Mouse (Mus musculus) forebrain, embryonic 15.5 days (tissue): ENCODE results near the gene Smpdl3b. TPM values are rescaled to one million over a fixed set of nuclear protein-coding genes. Genes with fewer than 3 reads are reported as not detected.
"Not testable (repeated sequence)": the region's sequence is repeated elsewhere in the genome, so short reads cannot be mapped to it uniquely, and the experiment has no call there.

Experiments used
- ATAC-seq: fragments of 200-750 bp; cut with Nextera tagmentation; replicated peaks from 2 replicates; pipeline ENCODE4 v1.8.0; 2017; ENCODE audit warnings: mild to moderate bottlenecking, moderate TSS enrichment, moderate library complexity
- H3K27ac ChIP-seq: fragments of 300-500 bp; sonication (generic); replicated peaks from 2 replicates; pipeline ENCODE4 v1.5.1; 2015; ENCODE audit warnings: mild to moderate bottlenecking, inconsistent platforms
- H3K27me3 ChIP-seq: fragments of 300-500 bp; sonication (generic); 2 replicates; pipeline ENCODE4 v1.6.1; 2015; ENCODE audit warnings: inconsistent platforms
- H3K36me3 ChIP-seq: fragments of 300-500 bp; sonication (generic); 2 replicates; pipeline ENCODE4 v1.6.1; 2015; ENCODE audit warnings: mild to moderate bottlenecking, inconsistent platforms
- H3K4me1 ChIP-seq: fragments of 300-500 bp; sonication (generic); 2 replicates; pipeline ENCODE4 v1.6.1; 2015; ENCODE audit warnings: inconsistent platforms
- H3K4me2 ChIP-seq: fragments of 300-500 bp; sonication (generic); replicated peaks from 2 replicates; pipeline ENCODE4 v1.6.1; 2015; ENCODE audit warnings: mild to moderate bottlenecking, inconsistent platforms
- H3K4me3 ChIP-seq: fragments of 300-500 bp; sonication (generic); 2 replicates; pipeline ENCODE4 v1.5.1; 2015; ENCODE audit warnings: mild to moderate bottlenecking, inconsistent platforms
- H3K9ac ChIP-seq: fragments of 300-500 bp; sonication (generic); replicated peaks from 2 replicates; pipeline ENCODE4 v1.6.1; 2015; ENCODE audit warnings: mild to moderate bottlenecking, inconsistent platforms
- H3K9me3 ChIP-seq: fragments of 300-500 bp; sonication (generic); 2 replicates; pipeline ENCODE4 v1.6.1; 2016; ENCODE audit warnings: inconsistent platforms
- WGBS: fragments of 180-500 bp; shearing (Covaris S2); methylation state at CpG from one replicate; pipeline ENCODE4 v1.1.7; 2015; ENCODE audit warnings: mixed read lengths; 5-methylcytosine and 5-hydroxymethylcytosine counted together
- polyA plus RNA-seq: library from polyadenylated mRNA; unstranded; fragments of >200 nt; fragmentation: Nextera tagmentation; extraction: Ambion mirVana; gene quantifications from 2 replicates; pipeline ENCODE4 v1.2.1, GENCODE M21; 2015

Gene Smpdl3b
- polyA plus RNA-seq, 1 experiment from 2014 or later, result 1.4 TPM

DNA sequence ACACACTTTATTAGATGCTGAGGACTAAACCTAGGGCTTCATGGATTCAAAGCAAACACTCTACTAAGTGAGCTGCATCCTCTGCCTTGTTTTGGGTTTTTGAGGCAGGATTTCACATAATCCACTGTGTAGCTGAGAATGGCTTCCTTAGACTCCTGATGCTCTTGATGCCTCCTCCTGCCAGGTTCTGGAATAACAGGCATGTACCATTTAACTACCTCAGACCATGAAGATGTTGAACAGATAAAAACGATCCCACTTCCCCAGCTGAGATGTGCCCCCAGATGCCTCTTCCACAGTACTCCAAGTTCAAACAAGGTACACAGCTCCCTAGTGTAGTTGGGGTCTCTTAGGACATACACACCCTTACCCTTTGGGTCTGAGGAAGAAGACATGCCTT, 40.4 kb upstream of the Smpdl3b start:
- Histone ChIP-seq H3K4me3 (no peak overlapping the region), H3K27me3 (peaks cover 9% of the 10 kb centered on the region), H3K9ac (no peak overlapping the region), H3K4me2 (no peak overlapping the region), H3K4me1 (0 out of 2 replicates have a peak, but pooled peaks cover 6% of the 10 kb centered on the region), H3K9me3 (no peaks in the 10 kb centered on the region), H3K27ac (no peak overlapping the region), H3K36me3 (no peaks in the 10 kb centered on the region)
- 91% methylated on average over 1 of the region's 1 CpGs for WGBS
- no peak for ATAC-seq

- Histone ChIP-seq H3K27me3 (peaks cover 9% of the 10 kb centered on the region), H3K4me1 (0 out of 2 replicates have a peak, but pooled peaks cover 6% of the 10 kb centered on the region), H3K36me3 (no peaks in the 10 kb centered on the region), H3K4me2 (peak within 1 kb of the TSS; percentile 32), H3K9me3 (no peaks in the 10 kb centered on the region), H3K27ac (no peak within 1 kb of the TSS), H3K9ac (no peak within 1 kb of the TSS), H3K4me3 (peak within 1 kb of the TSS; percentile 22)
- no peak for ATAC-seq
- 4% methylated on average over 21 of the region's 21 CpGs for WGBS
These were observed 39.3 kb upstream of the Smpdl3b start, which contains the start of gene Themis2 for GRCm38 (mm10) chr4:132796196-132796886. TSS of gene Themis2 (minus strand) at chr4:132796387.

DNA sequence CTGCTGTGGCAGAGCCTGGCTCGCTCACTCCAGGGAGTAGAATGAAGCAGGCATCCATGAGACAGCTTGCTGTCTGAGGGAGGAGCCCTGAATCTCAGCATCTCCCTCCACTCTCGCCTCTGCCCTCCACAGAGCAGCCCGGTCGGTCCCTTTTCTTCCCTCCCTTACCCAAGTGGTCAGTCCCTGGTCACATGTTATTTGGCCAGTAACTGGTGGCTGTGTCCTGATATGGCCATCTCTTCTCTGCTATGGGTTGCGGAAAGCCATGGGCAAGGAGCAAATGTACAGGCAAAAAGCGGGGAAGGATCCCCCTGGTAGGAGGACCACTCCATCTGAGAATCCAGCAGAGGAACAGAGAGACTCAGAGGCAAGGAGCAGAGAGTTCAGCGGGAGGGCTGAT, 38.1 kb upstream of the Smpdl3b start:
- WGBS, result 69% methylated on average over 7 of the region's 7 CpGs

GRCm38 (mm10) chr4:132794760-132795159, 37.7 kb upstream of the Smpdl3b start:
- Histone ChIP-seq H3K4me1 (0 out of 2 replicates have a peak, but pooled peaks cover 6% of the 10 kb centered on the region), H3K27me3 (peaks cover 9% of the 10 kb centered on the region), H3K4me2 (no peak overlapping the region), H3K9ac (no peak overlapping the region), H3K27ac (no peak overlapping the region), H3K9me3 (no peaks in the 10 kb centered on the region), H3K4me3 (no peak overlapping the region), H3K36me3 (no peaks in the 10 kb centered on the region)
- WGBS, result 82% methylated on average over 8 of the region's 8 CpGs
- no peak for ATAC-seq

More for the DNA sequence above, 38.1 kb upstream of the Smpdl3b start:
- H3K4me3 ChIP-seq, result no peak overlapping the region
- no peak for ATAC-seq
- 0 out of 2 replicates have a peak, but pooled peaks cover 6% of the 10 kb centered on the region for H3K4me1 ChIP-seq
- no peak overlapping the region for H3K9ac ChIP-seq
- H3K27me3 ChIP-seq, result peaks cover 9% of the 10 kb centered on the region
- H3K9me3 ChIP-seq, result no peaks in the 10 kb centered on the region
- H3K36me3 ChIP-seq, result no peaks in the 10 kb centered on the region
- no peak overlapping the region for H3K27ac ChIP-seq
- no peak overlapping the region for H3K4me2 ChIP-seq

DNA sequence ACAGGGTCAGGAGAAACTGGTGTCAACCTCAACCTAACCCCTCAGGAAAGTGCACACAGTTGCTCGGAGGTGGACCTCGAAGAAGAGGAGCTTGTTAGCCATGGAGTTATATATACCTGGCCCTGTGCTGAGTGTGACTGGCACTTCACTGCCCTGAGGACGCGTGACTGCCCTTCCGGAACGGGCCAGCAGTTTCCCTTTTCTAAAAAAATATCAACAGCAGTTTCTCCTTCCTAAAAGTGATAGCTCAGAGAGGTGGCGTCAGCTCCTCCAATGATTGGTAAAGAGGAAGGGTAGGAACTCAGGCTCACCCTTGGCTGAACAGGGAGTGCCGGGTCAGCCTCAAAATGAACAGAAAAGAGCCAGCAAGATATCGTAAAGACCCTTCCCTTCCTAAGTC, 37.0 kb upstream of the Smpdl3b start:
- H3K9me3 ChIP-seq, result no peaks in the 10 kb centered on the region
- H3K4me3 ChIP-seq, result no peak overlapping the region
- 0 out of 2 replicates have a peak, but pooled peaks cover 6% of the 10 kb centered on the region for H3K4me1 ChIP-seq
- peaks cover 9% of the 10 kb centered on the region for H3K27me3 ChIP-seq
- WGBS, result 87% methylated on average over 9 of the region's 9 CpGs
- no peaks in the 10 kb centered on the region for H3K36me3 ChIP-seq
- no peak overlapping the region for H3K27ac ChIP-seq
- no peak for ATAC-seq
- H3K9ac ChIP-seq, result no peak overlapping the region
- H3K4me2 ChIP-seq, result no peak overlapping the region

DNA sequence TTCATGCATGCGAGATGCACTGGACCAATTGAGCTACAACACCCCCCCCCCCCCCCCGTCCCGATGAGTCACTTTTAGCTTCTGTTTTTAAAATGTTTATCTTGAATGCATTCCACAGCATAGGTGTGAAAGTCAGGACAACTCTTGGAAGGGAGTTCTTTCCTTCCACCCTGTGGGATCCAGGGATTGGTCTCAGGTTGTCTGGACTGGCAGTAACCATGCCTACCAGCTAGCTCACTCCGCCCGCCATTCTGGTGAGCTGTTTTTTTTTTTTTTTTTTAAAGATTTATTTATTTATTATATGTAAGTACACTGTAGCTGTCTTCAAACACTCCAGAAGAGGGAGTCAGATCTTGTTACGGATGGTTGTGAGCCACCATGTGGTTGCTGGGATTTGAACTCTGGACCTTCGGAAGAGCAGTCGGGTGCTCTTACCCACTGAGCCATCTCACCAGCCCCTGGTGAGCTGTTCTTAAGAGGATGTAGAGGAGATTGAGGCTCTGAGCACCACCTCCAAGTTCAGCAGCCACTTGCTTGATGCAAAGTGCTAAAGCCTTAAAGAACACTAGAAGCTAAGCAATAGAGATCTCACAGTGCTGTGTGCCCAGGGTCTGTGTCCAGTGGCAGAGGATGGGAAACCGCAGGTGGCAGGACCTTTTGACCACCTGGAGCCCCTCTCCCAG, 36.4 kb upstream of the Smpdl3b start:
- H3K4me3 ChIP-seq, H3K36me3 ChIP-seq, ATAC-seq, H3K27me3 ChIP-seq, H3K9me3 ChIP-seq, H3K27ac ChIP-seq, H3K4me1 ChIP-seq, H3K9ac ChIP-seq, H3K4me2 ChIP-seq: not testable (repeated sequence)
- WGBS, result 84% methylated on average over 8 of the region's 9 CpGs

- no peaks in the 10 kb centered on the region for H3K4me1 ChIP-seq
- no peak overlapping the region for H3K9ac ChIP-seq
- H3K9me3 ChIP-seq, result no peaks in the 10 kb centered on the region
- no peaks in the 10 kb centered on the region for H3K36me3 ChIP-seq
- H3K27ac ChIP-seq, result no peak overlapping the region
- 89% methylated on average over 8 of the region's 8 CpGs for WGBS
- no peak overlapping the region for H3K4me3 ChIP-seq
- no peak overlapping the region for H3K4me2 ChIP-seq
- peaks cover 2% of the 10 kb centered on the region for H3K27me3 ChIP-seq
- ATAC-seq, result no peak
These were observed 32.7 kb upstream of the Smpdl3b start for GRCm38 (mm10) chr4:132789731-132790130.

DNA sequence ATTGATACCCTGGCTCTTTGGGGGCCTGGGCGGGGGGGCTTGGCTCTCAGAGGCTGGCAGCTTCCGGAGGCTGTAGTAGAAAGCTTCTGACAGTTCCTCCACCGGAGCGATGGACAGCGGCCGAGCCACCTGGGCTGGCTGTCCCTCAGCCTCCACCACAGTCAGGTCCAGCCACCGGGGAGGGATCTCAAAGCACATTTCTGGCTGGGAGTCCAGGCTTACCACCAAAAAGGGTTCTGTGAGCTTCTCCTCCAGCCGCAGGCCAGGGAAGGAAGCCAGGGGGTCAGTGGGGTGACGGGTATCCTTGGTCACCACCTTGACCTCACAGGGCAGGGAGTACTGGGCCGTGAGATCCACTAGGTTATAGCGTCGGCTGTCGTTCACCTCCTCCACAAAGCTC, 28.2 kb upstream of the Smpdl3b start:
- 90% methylated on average over 13 of the region's 13 CpGs for WGBS
- Histone ChIP-seq H3K9me3 (no peaks in the 10 kb centered on the region), H3K4me3 (no peak overlapping the region), H3K36me3 (no peaks in the 10 kb centered on the region), H3K4me1 (no peaks in the 10 kb centered on the region), H3K27ac (no peak overlapping the region), H3K4me2 (no peak overlapping the region), H3K9ac (no peak overlapping the region), H3K27me3 (no peaks in the 10 kb centered on the region)
- ATAC-seq, result no peak

GRCm38 (mm10) chr4:132783732-132784131, 26.7 kb upstream of the Smpdl3b start:
- whole genome bisulfite sequencing, result 90% methylated on average over 2 of the region's 2 CpGs
- Histone ChIP-seq H3K4me3 (no peak overlapping the region), H3K4me2 (no peak overlapping the region), H3K4me1 (no peaks in the 10 kb centered on the region), H3K9me3 (no peaks in the 10 kb centered on the region), H3K27ac (no peak overlapping the region), H3K36me3 (peaks cover 1% of the 10 kb centered on the region), H3K27me3 (no peaks in the 10 kb centered on the region), H3K9ac (no peak overlapping the region)
- no peak for ATAC-seq

GRCm38 (mm10) chr4:132780288-132780687, 23.2 kb upstream of the Smpdl3b start:
- H3K4me3 ChIP-seq, result no peak overlapping the region
- WGBS, result 94% methylated on average over 4 of the region's 4 CpGs
- no peak overlapping the region for H3K27ac ChIP-seq
- no peaks in the 10 kb centered on the region for H3K27me3 ChIP-seq
- H3K4me2 ChIP-seq, result no peak overlapping the region
- peaks cover 33% of the 10 kb centered on the region for H3K36me3 ChIP-seq
- no peak overlapping the region for H3K9ac ChIP-seq
- ATAC-seq, result no peak
- H3K4me1 ChIP-seq, result no peaks in the 10 kb centered on the region
- H3K9me3 ChIP-seq, result no peaks in the 10 kb centered on the region

GRCm38 (mm10) chr4:132778562-132779201, 21.6 kb upstream of the Smpdl3b start:
- 95% methylated on average over 6 of the region's 6 CpGs for WGBS
- Histone ChIP-seq H3K4me2 (no peak overlapping the region), H3K27ac (no peak overlapping the region), H3K4me1 (no peaks in the 10 kb centered on the region), H3K27me3 (no peaks in the 10 kb centered on the region), H3K4me3 (no peak overlapping the region), H3K9ac (no peak overlapping the region), H3K9me3 (no peaks in the 10 kb centered on the region), H3K36me3 (peaks cover 47% of the 10 kb centered on the region)
- no peak for ATAC-seq

- no peaks in the 10 kb centered on the region for H3K9me3 ChIP-seq
- H3K4me3 ChIP-seq, result no peak overlapping the region
- 92% methylated on average over 5 of the region's 5 CpGs for WGBS
- H3K27ac ChIP-seq, result no peak overlapping the region
- no peak for ATAC-seq
- peaks cover 59% of the 10 kb centered on the region for H3K36me3 ChIP-seq
- no peaks in the 10 kb centered on the region for H3K27me3 ChIP-seq
- H3K4me2 ChIP-seq, result no peak overlapping the region
- no peaks in the 10 kb centered on the region for H3K4me1 ChIP-seq
- no peak overlapping the region for H3K9ac ChIP-seq
These were observed 19.7 kb upstream of the Smpdl3b start for GRCm38 (mm10) chr4:132776764-132777163.
